Mouse (Mus musculus) spleen, postnatal 36 days (tissue): ENCODE data around the gene St3gal6.

Experiments used
- DNase-seq, 2 experiments: peaks; one replicate each; pipeline ENCODE4 v3.0.0; 2022; ENCODE audit warnings: low spot score in 2 of 2, mixed read lengths in 1 of 2

The St3gal6 gene

GRCm38 (mm10) chr16:58432384-58432783 lies 91.7 kb downstream of the St3gal6 start:
- DNase-seq = no peak

DNA sequence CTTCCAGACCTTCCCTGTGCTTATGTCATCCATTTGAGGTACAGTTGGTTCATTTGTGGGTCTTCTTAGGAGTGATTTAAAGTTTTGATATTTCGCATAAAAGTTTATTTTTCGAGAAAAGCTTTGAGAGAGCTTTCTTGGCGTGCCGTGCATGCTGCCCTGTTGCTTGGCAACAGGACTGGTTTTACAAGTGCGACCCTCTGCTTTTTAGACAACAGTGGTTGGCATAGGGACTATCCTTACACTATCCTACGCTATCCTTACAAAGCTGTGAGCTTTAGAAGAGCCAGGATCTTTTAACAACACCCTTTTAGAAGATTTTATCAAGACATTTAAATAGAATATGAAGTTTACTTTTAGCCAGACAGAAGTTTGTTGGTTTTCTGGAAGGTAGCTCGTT lies 93.8 kb downstream of the St3gal6 start:
- no peak for DNase-seq

- DNase-seq = no peak
These were observed 102.2 kb downstream of the St3gal6 start for GRCm38 (mm10) chr16:58421696-58422354.
